Mouse (Mus musculus): ENCODE measurements at regions not wholly inside any gene's neighbourhood (a gene's known extent, or its start where the extent isn't known, plus 50 kb on each side); places are given as distances from the start of the nearest gene placed in this dataset.
A peak's percentile ranks its signal among the peaks of the same experiment; 100 is the strongest.

GRCm38 (mm10) chr16:71944846-71945245 lies 363.3 kb upstream of the Robo1 start:
- DNase-seq (ENCODE audit: extremely low spot score in 1 of 2, low spot score in 1 of 2): no peak

GRCm38 (mm10) chr16:71952879-71953406 lies 355.2 kb upstream of the Robo1 start:
- DNase-seq (ENCODE audit: extremely low spot score in 1 of 2, low spot score in 1 of 2): no peak

- no peak for DNase-seq (ENCODE audit: extremely low spot score in 1 of 2, low spot score in 1 of 2)
These were observed 344.5 kb upstream of the Robo1 start for GRCm38 (mm10) chr16:71963579-71963978.

GRCm38 (mm10) chr16:71973811-71974210 lies 334.3 kb upstream of the Robo1 start:
- no peak for DNase-seq (ENCODE audit: extremely low spot score in 1 of 2, low spot score in 1 of 2)

GRCm38 (mm10) chr16:71997634-71998278 lies 310.4 kb upstream of the Robo1 start:
- DNase-seq (ENCODE audit: extremely low spot score in 1 of 2, low spot score in 1 of 2): no peak

GRCm38 (mm10) chr16:72027404-72028215 lies 280.5 kb upstream of the Robo1 start:
- DNase-seq (ENCODE audit: extremely low spot score in 1 of 2, low spot score in 1 of 2): peak in 1 of 2 experiments; percentile 32

- no peak for DNase-seq (ENCODE audit: extremely low spot score in 1 of 2, low spot score in 1 of 2)
These were observed 279.9 kb upstream of the Robo1 start for GRCm38 (mm10) chr16:72028216-72028610.

- peak in 1 of 2 experiments; percentile 17 for DNase-seq (ENCODE audit: extremely low spot score in 1 of 2, low spot score in 1 of 2)
These were observed 279.3 kb upstream of the Robo1 start for GRCm38 (mm10) chr16:72028798-72029197.

GRCm38 (mm10) chr16:72029273-72029672 lies 278.8 kb upstream of the Robo1 start:
- no peak for DNase-seq (ENCODE audit: extremely low spot score in 1 of 2, low spot score in 1 of 2)

- DNase-seq (ENCODE audit: extremely low spot score in 1 of 2, low spot score in 1 of 2): no peak
These were observed 239.9 kb upstream of the Robo1 start for GRCm38 (mm10) chr16:72068254-72068653.

GRCm38 (mm10) chr16:72069581-72069980 lies 238.5 kb upstream of the Robo1 start:
- DNase-seq (ENCODE audit: extremely low spot score in 1 of 2, low spot score in 1 of 2): no peak

GRCm38 (mm10) chr16:72071756-72072471 lies 236.2 kb upstream of the Robo1 start:
- no peak for DNase-seq (ENCODE audit: extremely low spot score in 1 of 2, low spot score in 1 of 2)

- DNase-seq (ENCODE audit: extremely low spot score in 1 of 2, low spot score in 1 of 2): no peak
These were observed 222.9 kb upstream of the Robo1 start for GRCm38 (mm10) chr16:72085181-72085580.

GRCm38 (mm10) chr16:72088053-72088452 lies 220.1 kb upstream of the Robo1 start:
- no peak for DNase-seq (ENCODE audit: extremely low spot score in 1 of 2, low spot score in 1 of 2)

GRCm38 (mm10) chr16:72088916-72089315 lies 219.2 kb upstream of the Robo1 start:
- DNase-seq (ENCODE audit: extremely low spot score in 1 of 2, low spot score in 1 of 2): no peak

All from frontal cortex, adult 2 months (tissue).